29 mouse cellular contexts compared by ENCODE assay signal in the genomic region with DNA sequence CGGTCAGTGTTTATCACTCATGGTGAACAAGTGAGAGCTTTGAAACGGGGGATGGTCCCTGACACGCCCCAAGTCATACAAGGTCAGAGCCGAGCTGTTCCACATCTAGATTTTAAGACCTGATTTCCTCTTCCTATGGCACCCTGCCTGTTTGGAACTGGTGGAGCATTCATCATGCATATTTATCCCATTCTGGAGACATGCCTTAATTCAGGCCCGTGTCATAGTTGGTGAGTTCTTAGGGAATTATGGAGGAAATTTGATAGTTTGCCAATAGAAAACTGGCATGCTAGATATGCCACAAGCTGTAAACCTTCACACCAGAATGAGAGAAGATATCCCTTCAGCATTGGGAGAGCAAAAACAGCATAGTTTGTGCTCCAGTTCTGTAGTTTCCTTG. TPM values are rescaled to one million over a fixed set of nuclear protein-coding genes. Genes with fewer than 3 reads are reported as not detected.
DNase-seq lines count a peak whose midpoint lies in the region; ATAC-seq lines count a peak whose summit lies in the region.
"Had no signal": no experiment of that assay in that cellular context is flagged by ENCODE, and none has a peak within 500 bp of the region (broad histone marks: within the 10 kb centered on the region; RNA-seq: fewer than 3 reads in every experiment).

No protein-coding gene starts in this region.

- no peaks in the 10 kb centered on the region for H3K36me3 ChIP-seq in midbrain, embryonic 11.5 days (ENCODE audit: control insufficient read depth, insufficient read depth, low read length)
- H3K36me3 ChIP-seq in midbrain, embryonic 16.5 days (ENCODE audit: control insufficient read depth, insufficient read depth, low read length), result no peaks in the 10 kb centered on the region
- H3K36me3 ChIP-seq: embryonic facial prominence, embryonic 13.5 days; G1E; hindbrain, embryonic 10.5 days; limb, embryonic 15.5 days; lung, embryonic 15.5 days; midbrain, embryonic 10.5 days; neural tube, embryonic 12.5 days had no signal

- ATAC-seq in midbrain, embryonic 11.5 days (ENCODE audit: low FRiP score), result no peak
- no peak for ATAC-seq in midbrain, embryonic 16.5 days
- no peak for ATAC-seq in monocyte, adult 5-6 weeks (replicated peaks; ENCODE audit: insufficient number of reproducible peaks, low FRiP score, low TSS enrichment, poor library complexity, severe bottlenecking)
- ATAC-seq: intestine, postnatal 0 days; Patski had no signal

- H3K4me2 ChIP-seq in midbrain, embryonic 11.5 days, result no peak overlapping the region
- no peak overlapping the region for H3K4me2 ChIP-seq in midbrain, embryonic 16.5 days (ENCODE audit: low read length)
- H3K4me2 ChIP-seq: embryonic facial prominence, embryonic 13.5 days; heart, embryonic 11.5 days; limb, embryonic 15.5 days; lung, embryonic 15.5 days; neural tube, embryonic 12.5 days had no signal

- H3K4me3 ChIP-seq in midbrain, embryonic 11.5 days (ENCODE audit: low read depth, low read length), result no peak overlapping the region
- no peak overlapping the region for H3K4me3 ChIP-seq in midbrain, embryonic 16.5 days (ENCODE audit: low read depth, low read length)
- H3K4me3 ChIP-seq: embryonic facial prominence, embryonic 13.5 days; erythroblast, embryonic 14.5 days; hindbrain, embryonic 10.5 days; limb, embryonic 15.5 days; lung, embryonic 15.5 days; midbrain, embryonic 10.5 days; neural tube, embryonic 12.5 days had no signal

- DNase-seq in gastrocnemius, postnatal 14 days, result peak; percentile 26
- no peak for DNase-seq in gastrocnemius, adult 8-10 months (ENCODE audit: low spot score in 2 of 2)
- peak; percentile 44 for DNase-seq in midbrain, embryonic 11.5 days (ENCODE audit: low spot score, missing footprints)
- DNase-seq in kidney, adult 9 months, result peak; percentile 24
- no peak for DNase-seq in right cerebral cortex, postnatal 36 days (ENCODE audit: low spot score in 2 of 2)
- DNase-seq: B cell, adult 2 months; cerebellum, adult 18-20 months; cerebellum, postnatal 25 days; embryo, embryonic 11 days; gastrocnemius, postnatal 10 days; heart, adult 11 months; right cerebral cortex, postnatal 14 days; thymus, postnatal 14 days had no signal

- no peaks in the 10 kb centered on the region for H3K27me3 ChIP-seq in midbrain, embryonic 11.5 days (ENCODE audit: control insufficient read depth, insufficient read depth, low read length)
- H3K27me3 ChIP-seq in midbrain, embryonic 16.5 days (ENCODE audit: control insufficient read depth, insufficient read depth, low read depth, low read length), result no peaks in the 10 kb centered on the region
- H3K27me3 ChIP-seq: CH12.LX; embryonic facial prominence, embryonic 13.5 days; limb, embryonic 15.5 days; lung, embryonic 15.5 days; neural tube, embryonic 12.5 days had no signal

- WGBS in midbrain, embryonic 11.5 days, result 61% methylated on average over 5 of the region's 5 CpGs
- WGBS in midbrain, embryonic 16.5 days, result 58% methylated on average over 5 of the region's 5 CpGs

- H3K9me3 ChIP-seq in midbrain, embryonic 11.5 days (ENCODE audit: control insufficient read depth, low read length), result no peaks in the 10 kb centered on the region
- H3K9me3 ChIP-seq in midbrain, embryonic 16.5 days (replicated peaks; ENCODE audit: control insufficient read depth, low read length, poor library complexity, severe bottlenecking), result no peaks in the 10 kb centered on the region
- H3K9me3 ChIP-seq: embryonic facial prominence, embryonic 13.5 days; G1E; hindbrain, embryonic 10.5 days; limb, embryonic 15.5 days; lung, embryonic 15.5 days; midbrain, embryonic 10.5 days; neural tube, embryonic 12.5 days had no signal

- H3K27ac ChIP-seq in midbrain, embryonic 11.5 days (ENCODE audit: low read depth, low read length), result no peak overlapping the region
- no peak overlapping the region for H3K27ac ChIP-seq in midbrain, embryonic 16.5 days (ENCODE audit: low read length)
- H3K27ac ChIP-seq: embryonic facial prominence, embryonic 13.5 days; hindbrain, embryonic 10.5 days; limb, embryonic 15.5 days; liver, embryonic 14.5 days; lung, embryonic 15.5 days; macrophage; midbrain, embryonic 10.5 days; neural tube, embryonic 12.5 days had no signal

- intact Hi-C loops in gastrocnemius, postnatal 14 days (cut with DNase I; ENCODE audit: low total_unique reads), result no loop called here

- H3K4me1 ChIP-seq in midbrain, embryonic 11.5 days (ENCODE audit: control insufficient read depth, insufficient read depth, low read length), result no peaks in the 10 kb centered on the region
- H3K4me1 ChIP-seq in midbrain, embryonic 16.5 days (ENCODE audit: control insufficient read depth, insufficient read depth, low read length), result no peaks in the 10 kb centered on the region
- H3K4me1 ChIP-seq: embryonic facial prominence, embryonic 13.5 days; hindbrain, embryonic 10.5 days; limb, embryonic 15.5 days; lung, embryonic 15.5 days; midbrain, embryonic 10.5 days; neural tube, embryonic 12.5 days had no signal

- H3K9ac ChIP-seq in midbrain, embryonic 11.5 days (ENCODE audit: low read length), result no peak overlapping the region
- no peak overlapping the region for H3K9ac ChIP-seq in midbrain, embryonic 16.5 days (ENCODE audit: low read depth, low read length)
- H3K9ac ChIP-seq: embryonic facial prominence, embryonic 13.5 days; limb, embryonic 15.5 days; liver, embryonic 14.5 days; lung, embryonic 15.5 days; neural tube, embryonic 12.5 days had no signal

RNA-seq across cellular contexts. Expression of a gene that starts 8.4 kb away (rescaled TPM):
- total RNA-seq in gastrocnemius, postnatal 14 days (2021), result 10 to 100 TPM; 10.5 to 12.8 TPM
- total RNA-seq in gastrocnemius, adult 8-10 months (2022), result 1 to 10 TPM; 1.2 to 3.4 (median 2.4) TPM
- polyA plus RNA-seq in midbrain, embryonic 11.5 days (2014; fragmentation: Nextera tagmentation; extraction: Ambion mirVana), result 14.4 and 18.2 TPM in 2 replicates
- polyA plus RNA-seq in midbrain, embryonic 16.5 days (2015; fragmentation: Nextera tagmentation; extraction: Ambion mirVana), result 68.5 and 72.1 TPM in 2 replicates
- total RNA-seq in monocyte, adult 5-6 weeks (2017), result 246 to 301 TPM (median 285 TPM) in 3 replicates
- polyA plus RNA-seq: G1E had no signal

Comparison
In these comparisons a context has a peak if more than half of its experiments do, and no peak if none do; other contexts are left out.
1. DNase-seq: peak in gastrocnemius, postnatal 14 days (single experiment), midbrain, embryonic 11.5 days (single experiment) and kidney, adult 9 months (single experiment); none in gastrocnemius, adult 8-10 months (0 of 2) and right cerebral cortex, postnatal 36 days (0 of 2).
2. RNA of a gene that starts 8.4 kb away (total RNA-seq): 246 to 301 TPM in monocyte, adult 5-6 weeks; 10.5 to 12.8 TPM in gastrocnemius, postnatal 14 days and 1.2 to 3.4 TPM in gastrocnemius, adult 8-10 months; every median in the first group is over 10 times any median in the second.